Mouse (Mus musculus) adrenal gland, adult (tissue): ENCODE data around the gene Dpy19l3.

ENCODE experiments used
- DNase-seq, 2 experiments: peaks; one replicate each; pipeline ENCODE4 v3.0.0; 2022 to 2023; ENCODE audit warnings: low spot score in 1 of 2; ENCODE audit not compliant: inconsistent age in 2 of 2

Dpy19l3 gene

GRCm38 (mm10) chr7:35692641-35693040 lies 61.6 kb downstream of the Dpy19l3 start:
- DNase-seq = no peak

GRCm38 (mm10) chr7:35692117-35692516 lies 62.1 kb downstream of the Dpy19l3 start:
- DNase-seq = no peak

- DNase-seq = no peak
Measured at GRCm38 (mm10) chr7:35688781-35689349, 65.4 kb downstream of the Dpy19l3 start.

- no peak for DNase-seq
Measured at GRCm38 (mm10) chr7:35688276-35688675, 66.0 kb downstream of the Dpy19l3 start.

GRCm38 (mm10) chr7:35687229-35687628 lies 67.0 kb downstream of the Dpy19l3 start:
- DNase-seq = peak; percentile 44 to 70

GRCm38 (mm10) chr7:35686756-35687155 lies 67.5 kb downstream of the Dpy19l3 start:
- peak; percentile 67 to 85 for DNase-seq

- peak in 1 of 2 experiments; percentile 49 for DNase-seq
Measured at GRCm38 (mm10) chr7:35686216-35686615, 68.0 kb downstream of the Dpy19l3 start.

GRCm38 (mm10) chr7:35683409-35684122 lies 70.7 kb downstream of the Dpy19l3 start:
- DNase-seq = no peak

- peak in 1 of 2 experiments; percentile 42 for DNase-seq
Measured at GRCm38 (mm10) chr7:35681559-35681958, 72.7 kb downstream of the Dpy19l3 start.

GRCm38 (mm10) chr7:35678976-35679375 lies 75.3 kb downstream of the Dpy19l3 start:
- no peak for DNase-seq

- DNase-seq = no peak
Measured at GRCm38 (mm10) chr7:35668066-35669041, 85.9 kb downstream of the Dpy19l3 start.

- no peak for DNase-seq
Measured at GRCm38 (mm10) chr7:35663790-35664376, 90.4 kb downstream of the Dpy19l3 start.

GRCm38 (mm10) chr7:35659173-35659572 lies 95.1 kb downstream of the Dpy19l3 start:
- DNase-seq = peak; percentile 19 to 66

GRCm38 (mm10) chr7:35657829-35658228 lies 96.4 kb downstream of the Dpy19l3 start:
- no peak for DNase-seq

GRCm38 (mm10) chr7:35651583-35652270 lies 102.5 kb downstream of the Dpy19l3 start:
- DNase-seq = no peak

GRCm38 (mm10) chr7:35650716-35651410 lies 103.4 kb downstream of the Dpy19l3 start:
- DNase-seq = no peak

GRCm38 (mm10) chr7:35649071-35649470 lies 105.2 kb downstream of the Dpy19l3 start:
- DNase-seq = peak; percentile 53 to 76

GRCm38 (mm10) chr7:35648239-35649069 lies 105.8 kb downstream of the Dpy19l3 start:
- no peak for DNase-seq

- DNase-seq = peak; percentile 97 to 99
Measured at GRCm38 (mm10) chr7:35647101-35647698, 107.1 kb downstream of the Dpy19l3 start, which contains the start of gene Pdcd5. Pdcd5 (minus strand) TSS chr7:35647521.
